Mouse (Mus musculus): ENCODE measurements around the gene Usp33. TPM values are rescaled to one million over a fixed set of nuclear protein-coding genes. Genes with fewer than 3 reads are reported as not detected.

The Usp33 gene
- polyA plus RNA-seq, 1 experiment = 24.1 TPM

DNA sequence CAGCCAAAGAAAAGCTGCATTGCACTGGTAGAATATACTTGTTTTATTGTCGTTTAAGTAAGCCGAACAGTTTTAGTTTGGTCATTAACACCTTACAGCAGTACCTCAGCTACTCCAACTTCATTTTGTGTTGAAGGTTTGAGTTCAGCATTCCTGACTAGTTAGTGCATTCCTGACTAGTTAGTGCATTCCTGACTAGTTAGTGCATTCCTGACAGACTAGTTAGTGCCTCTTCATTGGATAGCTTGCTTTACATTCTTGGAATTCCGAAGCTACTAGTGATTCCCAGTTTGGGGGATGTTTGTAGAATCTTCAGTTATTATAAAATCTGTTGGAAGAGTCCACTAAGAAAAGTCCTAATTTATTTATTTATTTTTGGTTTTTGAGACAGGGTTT lies 56.4 kb downstream of the Usp33 start:
- Histone ChIP-seq H3K4me3 (ENCODE audit: insufficient read depth, low read depth, low read length) (no peak overlapping the region), H3K4me1 (ENCODE audit: control insufficient read depth, insufficient read depth, insufficient read length, low read length) (peaks cover 17% of the 10 kb centered on the region), H3K27ac (replicated peaks; ENCODE audit: low read depth, low read length) (no peak overlapping the region)

DNA sequence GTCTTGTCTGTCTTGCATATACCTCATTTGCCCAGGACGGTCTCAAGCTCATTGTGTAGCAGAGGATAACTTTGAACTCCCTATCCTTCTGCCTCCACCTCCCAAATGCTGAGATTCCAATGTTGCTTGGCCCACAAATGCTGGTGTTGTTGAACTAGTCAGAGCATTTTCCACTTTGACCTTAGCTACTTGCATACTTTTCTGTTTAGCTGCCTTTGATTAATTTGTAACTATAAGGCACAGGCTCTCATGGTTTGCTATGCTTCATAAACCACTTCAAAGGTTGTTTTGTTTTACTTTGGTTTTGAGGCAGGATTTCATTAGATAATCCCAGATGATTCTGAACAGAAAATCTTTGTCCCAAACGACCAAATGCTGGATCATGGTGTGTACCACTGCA lies 57.5 kb downstream of the Usp33 start:
- no peak overlapping the region for H3K4me3 ChIP-seq (ENCODE audit: insufficient read depth, low read depth, low read length)
- peaks cover 17% of the 10 kb centered on the region for H3K4me1 ChIP-seq (ENCODE audit: control insufficient read depth, insufficient read depth, insufficient read length, low read length)
- H3K27ac ChIP-seq (replicated peaks; ENCODE audit: low read depth, low read length) = no peak overlapping the region; the same call in 1 of the 2 replicates

DNA sequence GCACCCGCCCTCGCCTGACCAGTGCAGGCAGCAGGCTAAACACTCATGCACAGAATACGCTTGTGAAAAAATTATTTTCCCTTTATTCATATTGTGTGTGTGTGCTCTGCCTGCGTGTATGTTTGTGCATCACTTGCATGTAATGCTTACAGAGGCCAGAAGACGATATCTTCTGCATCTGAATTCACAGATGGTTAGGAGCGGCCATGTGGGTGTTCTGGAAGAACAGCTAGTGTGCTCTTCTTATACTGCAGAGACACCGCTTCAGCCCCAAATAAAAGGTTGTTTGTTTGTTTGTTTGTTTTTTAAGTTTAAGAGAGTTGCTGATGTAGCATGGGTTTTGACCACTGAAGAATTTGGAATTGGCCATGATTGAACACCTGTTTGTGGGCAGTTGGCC lies 59.1 kb downstream of the Usp33 start:
- H3K4me3 ChIP-seq (ENCODE audit: insufficient read depth, low read depth, low read length) = no peak overlapping the region
- peaks cover 13% of the 10 kb centered on the region for H3K4me1 ChIP-seq (ENCODE audit: control insufficient read depth, insufficient read depth, insufficient read length, low read length)
- no peak overlapping the region for H3K27ac ChIP-seq (replicated peaks; ENCODE audit: low read depth, low read length)

DNA sequence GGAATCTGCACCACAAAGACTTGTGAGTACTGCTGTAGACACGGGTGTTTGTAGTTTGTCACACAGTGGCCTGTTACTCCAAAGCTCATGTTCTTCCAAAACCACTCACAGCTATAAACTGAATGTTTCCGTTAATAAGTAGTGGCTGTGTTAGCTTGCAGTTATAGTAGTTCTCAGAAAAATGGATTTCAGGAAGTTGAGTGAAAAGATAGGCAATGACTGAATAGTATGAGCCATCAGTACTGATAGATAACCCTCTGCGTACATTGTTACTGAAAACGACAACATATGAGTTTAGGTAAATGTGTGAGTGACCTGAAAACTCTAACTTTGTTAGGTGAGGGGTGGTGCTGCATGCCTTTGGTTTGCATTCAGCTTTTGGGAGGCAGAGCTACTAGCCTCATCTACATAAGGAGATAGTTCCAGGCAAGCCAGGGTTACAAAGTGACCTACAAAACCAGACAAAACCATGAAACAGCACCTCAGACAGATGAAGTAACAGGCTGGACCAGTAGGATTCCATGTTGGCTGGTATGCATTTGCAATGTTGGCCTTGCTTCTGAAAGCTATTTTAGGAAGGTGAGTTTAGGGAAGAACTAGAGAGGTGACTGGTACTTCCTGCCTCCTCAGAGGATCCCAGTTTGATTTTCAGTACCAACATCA lies 59.8 kb downstream of the Usp33 start:
- Histone ChIP-seq H3K4me1 (ENCODE audit: control insufficient read depth, insufficient read depth, insufficient read length, low read length) (peaks cover 12% of the 10 kb centered on the region), H3K4me3 (ENCODE audit: insufficient read depth, low read depth, low read length) (no peak overlapping the region), H3K27ac (replicated peaks; ENCODE audit: low read depth, low read length) (0 out of 2 replicates have a peak overlapping the region, but pooled peaks have one; percentile 35)

DNA sequence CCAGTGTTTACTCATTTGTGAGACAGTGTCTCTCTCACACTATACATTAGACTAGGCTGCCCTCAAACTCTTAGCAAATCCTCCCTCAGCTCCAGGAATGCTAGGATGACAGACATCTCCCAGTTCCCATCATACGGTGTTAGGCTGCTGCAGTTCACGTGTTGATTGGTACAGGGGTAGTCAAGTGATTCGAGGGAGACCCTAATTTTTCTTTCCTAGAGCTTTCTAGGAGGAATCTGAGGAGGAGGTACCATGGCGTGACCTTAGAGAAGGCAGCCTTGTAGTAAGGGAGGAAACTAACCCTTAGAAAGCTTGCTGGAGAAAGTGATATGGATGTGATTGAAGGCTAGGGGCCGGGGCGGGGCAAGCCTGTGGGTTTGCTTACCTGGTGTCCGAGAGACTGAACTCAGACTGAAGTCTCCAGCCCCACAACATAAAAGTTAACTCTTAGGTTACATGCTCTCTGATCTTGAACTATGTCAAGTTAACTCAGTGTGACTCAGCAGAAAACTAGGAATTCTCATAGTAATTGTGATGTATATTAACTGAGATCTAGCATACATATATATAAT lies 64.8 kb downstream of the Usp33 start:
- no peak overlapping the region for H3K4me3 ChIP-seq (ENCODE audit: insufficient read depth, low read depth, low read length)
- H3K27ac ChIP-seq (replicated peaks; ENCODE audit: low read depth, low read length) = no peak overlapping the region
- H3K4me1 ChIP-seq (ENCODE audit: control insufficient read depth, insufficient read depth, insufficient read length, low read length) = peaks cover 10% of the 10 kb centered on the region

DNA sequence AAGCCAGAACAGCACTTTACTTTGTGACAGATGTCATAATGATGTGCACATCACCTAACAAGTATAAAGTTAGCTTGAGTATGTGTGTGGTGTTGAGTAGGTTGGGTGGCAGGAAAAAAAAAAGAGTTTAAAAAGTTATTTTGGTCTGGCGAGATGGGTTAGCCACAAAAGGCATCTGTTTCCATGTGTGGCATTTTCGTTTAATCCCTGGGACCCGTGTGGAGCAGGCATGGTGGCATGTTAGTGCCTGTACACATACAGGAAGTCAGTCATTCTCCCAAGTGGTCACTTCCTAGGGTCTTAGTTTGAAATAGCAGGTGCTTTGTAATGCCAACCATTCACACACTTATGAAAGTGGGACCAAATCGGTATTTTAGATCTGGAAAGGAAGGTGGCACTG lies 66.1 kb downstream of the Usp33 start:
- Histone ChIP-seq H3K4me3 (ENCODE audit: insufficient read depth, low read depth, low read length) (no peak overlapping the region), H3K4me1 (ENCODE audit: control insufficient read depth, insufficient read depth, insufficient read length, low read length) (peaks cover 7% of the 10 kb centered on the region; the same call in 1 of the 2 replicates), H3K27ac (replicated peaks; ENCODE audit: low read depth, low read length) (no peak overlapping the region)

DNA sequence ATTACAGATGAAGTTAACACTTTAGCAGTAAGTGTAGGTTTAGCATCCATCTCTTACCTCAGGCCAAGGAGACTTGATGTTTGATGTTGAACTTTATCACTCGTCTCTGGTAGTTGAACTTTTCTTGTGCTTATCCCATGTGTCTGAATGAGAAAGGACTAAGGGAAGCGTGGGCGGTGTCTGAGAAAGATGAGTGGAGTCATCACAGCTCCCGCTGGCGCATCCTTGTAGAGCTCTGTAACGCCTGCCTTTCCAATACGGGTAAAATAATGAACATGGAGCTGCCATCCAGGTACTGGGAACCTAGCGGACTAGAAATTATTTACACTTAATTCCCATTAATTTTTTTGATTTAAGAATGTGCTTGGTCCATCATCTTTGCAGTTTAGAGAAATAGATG lies 82.6 kb downstream of the Usp33 start:
- Histone ChIP-seq H3K4me3 (ENCODE audit: insufficient read depth, low read depth, low read length) (no peak overlapping the region), H3K4me1 (ENCODE audit: control insufficient read depth, insufficient read depth, insufficient read length, low read length) (no peaks in the 10 kb centered on the region), H3K27ac (replicated peaks; ENCODE audit: low read depth, low read length) (no peak overlapping the region)

DNA sequence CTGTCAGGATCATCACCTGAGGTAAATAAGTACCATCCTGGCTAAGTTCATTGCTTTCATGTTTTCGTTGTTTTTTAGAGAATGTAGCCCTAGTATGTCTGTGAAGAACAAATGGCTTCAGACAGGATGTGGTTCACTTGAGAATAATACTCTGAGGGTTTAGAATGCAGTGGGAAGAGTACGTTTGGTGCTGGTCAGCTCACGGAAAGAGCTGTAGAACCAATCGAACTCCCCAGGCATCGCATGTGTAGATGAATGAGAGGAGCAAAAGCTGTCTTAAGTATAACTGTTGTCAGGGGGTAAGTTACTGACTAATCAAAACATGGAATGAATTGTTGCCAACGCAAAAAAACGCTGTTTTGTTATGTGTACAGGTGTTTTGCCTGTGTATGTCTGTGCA lies 86.4 kb downstream of the Usp33 start:
- H3K27ac ChIP-seq (replicated peaks; ENCODE audit: low read depth, low read length) = no peak overlapping the region
- no peaks in the 10 kb centered on the region for H3K4me1 ChIP-seq (ENCODE audit: control insufficient read depth, insufficient read depth, insufficient read length, low read length)
- H3K4me3 ChIP-seq (ENCODE audit: insufficient read depth, low read depth, low read length) = no peak overlapping the region

DNA sequence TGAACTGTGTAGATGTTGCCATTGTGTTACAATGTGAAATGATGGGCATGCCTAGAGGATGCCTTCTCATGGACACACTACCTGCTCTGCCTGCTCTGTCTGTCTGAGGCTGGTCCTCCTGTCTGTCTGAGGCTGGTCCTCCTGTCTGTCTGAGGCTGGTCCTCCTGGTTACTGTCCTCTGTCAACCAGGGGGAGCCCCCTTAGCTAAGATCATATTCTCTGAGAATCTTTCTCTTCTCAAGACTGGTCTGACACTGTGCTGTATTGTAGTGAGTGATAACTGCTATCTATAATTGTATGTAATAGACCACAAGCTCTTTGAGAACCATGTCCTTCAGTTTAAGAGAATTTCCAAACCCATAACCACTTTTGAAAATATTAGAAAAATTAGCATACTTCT lies 89.3 kb downstream of the Usp33 start:
- H3K27ac ChIP-seq (replicated peaks; ENCODE audit: low read depth, low read length) = no peak overlapping the region
- no peak overlapping the region for H3K4me3 ChIP-seq (ENCODE audit: insufficient read depth, low read depth, low read length)
- H3K4me1 ChIP-seq (ENCODE audit: control insufficient read depth, insufficient read depth, insufficient read length, low read length) = no peaks in the 10 kb centered on the region

DNA sequence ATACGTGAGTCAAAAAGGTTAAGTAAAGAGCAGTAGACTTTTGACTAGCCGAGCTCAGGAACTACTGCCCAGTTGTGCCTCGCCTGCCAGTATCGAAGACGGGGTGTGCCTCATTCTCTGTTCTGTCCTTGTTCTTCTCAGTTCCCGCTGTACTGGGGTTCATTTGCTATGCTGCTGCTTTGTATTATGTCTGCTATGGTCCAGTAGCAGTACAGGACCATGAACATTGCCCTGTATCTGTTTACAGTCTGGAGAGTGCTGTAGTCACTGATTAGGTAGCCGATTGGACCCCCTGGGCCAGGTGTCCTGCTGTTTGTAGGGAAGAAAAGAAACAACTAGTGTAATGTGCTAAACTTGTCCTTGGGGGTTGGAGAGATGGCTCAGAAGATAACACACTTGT lies 91.8 kb downstream of the Usp33 start:
- Histone ChIP-seq H3K27ac (replicated peaks; ENCODE audit: low read depth, low read length) (no peak overlapping the region), H3K4me1 (ENCODE audit: control insufficient read depth, insufficient read depth, insufficient read length, low read length) (no peaks in the 10 kb centered on the region), H3K4me3 (ENCODE audit: insufficient read depth, low read depth, low read length) (no peak overlapping the region)

DNA sequence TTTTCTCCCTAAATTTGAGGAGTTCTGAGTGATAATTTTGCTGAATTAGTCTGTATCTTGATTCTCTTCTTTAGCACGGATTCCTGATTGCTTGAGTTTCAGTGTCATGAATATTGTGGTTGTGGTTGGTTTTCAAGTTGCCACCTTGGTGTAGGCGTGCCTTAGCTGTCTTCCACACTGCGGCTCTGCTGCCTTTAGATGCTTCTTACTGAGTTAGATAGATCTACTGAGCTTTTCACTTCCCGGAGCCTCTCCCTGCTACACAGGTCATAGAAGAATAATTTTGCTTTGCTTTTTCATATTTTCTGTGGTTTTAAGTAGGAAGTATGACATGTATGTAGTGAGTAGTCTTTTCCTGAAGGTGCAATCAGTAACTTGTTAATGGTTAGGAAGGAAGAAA lies 96.5 kb downstream of the Usp33 start:
- Histone ChIP-seq H3K4me1 (ENCODE audit: control insufficient read depth, insufficient read depth, insufficient read length, low read length) (no peaks in the 10 kb centered on the region), H3K27ac (replicated peaks; ENCODE audit: low read depth, low read length) (no peak overlapping the region), H3K4me3 (ENCODE audit: insufficient read depth, low read depth, low read length) (no peak overlapping the region)

Other genes starting within 250 kb of the Usp33 start
- gene Gipc2, start 180.2 kb upstream of the Usp33 start, polyA plus RNA-seq (2012; ENCODE audit: insufficient read depth, insufficient read length, missing spikeins) = not detected in 2 replicates
- 40.7 and 64.7 TPM in 2 replicates for gene Dnajb4, start 136.2 kb upstream of the Usp33 start, polyA plus RNA-seq (2012; ENCODE audit: insufficient read depth, insufficient read length, missing spikeins)
- gene Fubp1, start 136.1 kb upstream of the Usp33 start, polyA plus RNA-seq (2012; ENCODE audit: insufficient read depth, insufficient read length, missing spikeins) = 26.9 and 63.5 TPM in 2 replicates
- gene Nexn, start 80.1 kb upstream of the Usp33 start, polyA plus RNA-seq (2012; ENCODE audit: insufficient read depth, insufficient read length, missing spikeins) = 10.4 and 16.4 TPM in 2 replicates
- 1.7 and 3.4 TPM in 2 replicates for gene Miga1, start 6.1 kb upstream of the Usp33 start, polyA plus RNA-seq (2012; ENCODE audit: insufficient read depth, insufficient read length, missing spikeins)
- 13.0 and 15.2 TPM in 2 replicates for gene Zzz3, start 49.0 kb downstream of the Usp33 start, polyA plus RNA-seq (2012; ENCODE audit: insufficient read depth, insufficient read length, missing spikeins)

All from brown adipose tissue, adult 24 weeks (tissue).